Mouse (Mus musculus) left cerebral cortex, postnatal 14 days (tissue): ENCODE measurements around the gene Dnajc25. TPM values are rescaled to one million over a fixed set of nuclear protein-coding genes. Genes with fewer than 3 reads are reported as not detected.
A peak's percentile ranks its signal among the peaks of the same experiment; 100 is the strongest.

Source experiments
- DNase-seq, 2 experiments: peaks; one replicate each; pipeline ENCODE4 v3.0.0; 2021 to 2022; ENCODE audit warnings: low spot score in 2 of 2, mixed read lengths in 1 of 2
- intact Hi-C: fragments of 180-260 bp; cut with DNase I; formaldehyde crosslinking; loops from one replicate; pipeline ENCODE4 v1.15.1; 2025
- long read RNA-seq, 2 experiments: library from polyadenylated mRNA; stranded (forward); transcript quantifications; one replicate each; pipeline ENCODE4 v2.0.0; 2021
- total RNA-seq, 2 experiments: library from RNA; stranded (reverse); gene quantifications; 2 replicates each; pipeline ENCODE4 v1.2.3; 2021

The Dnajc25 gene
- total RNA-seq = 1 to 10 TPM; 6.5 to 7.7 TPM
- long read RNA-seq, experiment 1, full-length matches to known transcripts = 3 of 3 reads
- long read RNA-seq, experiment 1, partial matches to known transcripts = 0 of 3 reads
- long read RNA-seq, experiment 1, other reads (novel, unspliced or antisense) = 0 of 3 reads
- long read RNA-seq, experiment 2, full-length matches to known transcripts = 6 of 7 reads
- long read RNA-seq, experiment 2, partial matches to known transcripts = 0 of 7 reads
- long read RNA-seq, experiment 2, other reads (novel, unspliced or antisense) = 1 of 7 reads

DNA sequence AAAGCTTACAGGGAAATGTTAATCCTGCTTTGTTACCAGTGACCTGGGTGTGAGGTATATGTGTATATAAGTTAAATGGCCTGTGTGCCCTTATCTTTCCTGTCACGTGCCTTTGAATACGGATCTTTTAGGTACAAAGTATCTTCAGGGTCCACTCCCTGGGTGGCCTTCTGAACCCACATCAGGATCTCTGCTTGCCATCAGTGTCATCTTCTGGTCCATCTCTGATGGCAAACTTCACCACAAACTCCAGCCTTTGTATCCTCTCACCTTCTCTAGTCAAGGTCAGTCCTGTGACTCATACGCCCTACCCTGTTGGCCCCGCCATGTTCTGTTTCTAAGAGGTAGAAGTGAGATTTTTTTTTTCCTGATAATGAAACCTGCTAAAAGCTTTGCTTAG lies at the start of gene Dnajc25:
TSS of gene Dnajc25 (plus strand) at position 301 of the 400 bp plus-strand sequence.
- intact Hi-C loops = no loop called here
- DNase-seq = no peak

- DNase-seq = no peak
- intact Hi-C loops = no loop called here
Measured at GRCm38 (mm10) chr4:58948391-58948790, 46.5 kb upstream of the Dnajc25 start.

DNA sequence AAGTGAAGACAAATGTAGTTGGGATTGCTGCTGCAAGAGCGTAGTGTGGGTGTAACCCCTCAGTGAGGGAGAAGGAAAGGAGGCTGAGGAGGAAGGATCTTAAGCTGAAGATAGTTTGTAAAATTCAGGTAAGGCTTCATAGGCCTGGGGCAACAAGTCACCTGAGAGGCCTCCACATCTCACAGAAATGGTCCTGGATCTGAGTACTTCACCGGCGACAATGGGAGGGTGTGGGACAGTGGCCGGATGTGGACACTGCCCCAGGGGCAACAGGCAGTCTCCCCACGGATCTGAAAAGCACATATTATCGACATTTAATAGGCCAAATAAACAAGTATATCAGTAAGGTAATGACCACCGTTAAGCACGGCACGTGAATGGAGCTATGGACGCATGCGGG lies 42.2 kb upstream of the Dnajc25 start:
- DNase-seq = no peak
- intact Hi-C loops = no loop called here

GRCm38 (mm10) chr4:58961719-58962118 lies 33.1 kb upstream of the Dnajc25 start:
- intact Hi-C loops = no loop called here
- no peak for DNase-seq

- intact Hi-C loops = no loop called here
- DNase-seq = no peak
Measured at GRCm38 (mm10) chr4:58963271-58963670, 31.6 kb upstream of the Dnajc25 start.

DNA sequence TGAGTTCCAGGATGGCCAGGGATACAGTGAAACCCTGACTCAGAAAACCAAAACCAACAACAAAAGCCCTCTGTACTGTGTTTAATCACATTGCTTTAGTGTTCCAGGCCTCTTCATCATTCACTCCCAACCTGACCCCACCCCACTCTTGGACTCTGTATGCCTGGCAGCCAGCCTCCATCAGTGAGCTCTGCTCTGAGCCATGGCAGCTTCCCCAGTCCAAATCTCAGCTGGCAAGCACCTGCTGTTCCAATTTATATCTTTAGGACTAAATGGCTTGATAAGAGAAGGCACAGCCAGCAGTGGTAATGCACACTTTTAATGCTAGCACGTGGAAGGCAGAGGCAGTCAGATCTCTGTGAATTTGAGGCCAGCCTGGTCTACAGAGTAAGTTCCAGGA lies 29.7 kb upstream of the Dnajc25 start:
- no peak for DNase-seq
- intact Hi-C loops = no loop called here

GRCm38 (mm10) chr4:58970678-58971077 lies 24.2 kb upstream of the Dnajc25 start:
- intact Hi-C loops = no loop called here
- DNase-seq = no peak

DNA sequence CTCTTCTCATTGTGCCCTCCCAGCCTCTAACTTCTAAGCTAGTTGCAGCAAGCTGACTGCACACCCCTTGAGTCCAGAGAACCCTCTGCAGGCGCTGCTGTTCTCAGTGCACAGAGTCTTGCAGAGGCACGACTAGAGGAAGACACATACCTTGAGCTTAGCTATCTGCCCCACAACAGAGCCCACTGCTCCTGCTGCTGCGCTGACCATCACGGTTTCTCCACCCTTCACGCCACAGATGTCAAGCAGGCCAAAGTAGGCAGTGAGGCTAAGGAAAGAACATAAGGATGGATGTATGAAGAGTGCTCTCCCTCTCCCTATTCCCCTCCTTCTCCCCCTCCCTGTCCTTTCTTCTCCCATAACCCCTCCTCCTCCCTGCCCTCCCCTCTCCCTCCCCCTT lies 19.2 kb upstream of the Dnajc25 start:
- intact Hi-C loops = no loop called here
- no peak for DNase-seq

DNA sequence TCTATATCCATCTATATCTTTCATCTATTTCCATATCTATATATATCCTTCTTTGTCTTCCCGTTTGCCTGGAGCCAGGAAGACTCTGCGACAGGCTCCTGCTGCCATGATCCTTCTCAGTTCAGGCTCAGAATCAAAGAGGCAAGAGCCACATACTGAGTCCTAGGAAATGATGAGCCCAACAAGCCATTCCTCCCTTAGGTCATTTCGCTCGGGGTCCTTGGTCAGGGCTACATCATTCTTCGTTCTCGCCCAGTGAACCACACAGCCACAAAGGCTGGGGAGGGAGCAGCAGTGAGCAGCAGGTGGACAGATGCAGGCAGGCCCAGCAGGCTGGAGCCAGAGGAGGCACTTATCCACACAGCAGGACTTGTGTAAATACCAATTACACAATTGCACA lies 13.4 kb upstream of the Dnajc25 start:
- intact Hi-C loops = no loop called here
- no peak for DNase-seq

GRCm38 (mm10) chr4:58982806-58983205 lies 12.1 kb upstream of the Dnajc25 start:
- intact Hi-C loops = no loop called here
- DNase-seq = no peak

GRCm38 (mm10) chr4:58985157-58985648 lies 9.7 kb upstream of the Dnajc25 start:
- DNase-seq = peak; percentile 66 to 82
- intact Hi-C loops = loop anchor here (2.0 to 5.0 kb wide), 2 partner anchors 16 to 202 kb away; partner anchors contain the start of gene Ugcg

- intact Hi-C loops = loop anchor here (5.0 kb wide), 1 partner anchor 201 kb away; the partner anchor contains the start of gene Ugcg
Measured at GRCm38 (mm10) chr4:58986540-58987190, 8.2 kb upstream of the Dnajc25 start, which contains the start of gene Ptgr1. Ptgr1 (minus strand) TSS chr4:58987119.

DNA sequence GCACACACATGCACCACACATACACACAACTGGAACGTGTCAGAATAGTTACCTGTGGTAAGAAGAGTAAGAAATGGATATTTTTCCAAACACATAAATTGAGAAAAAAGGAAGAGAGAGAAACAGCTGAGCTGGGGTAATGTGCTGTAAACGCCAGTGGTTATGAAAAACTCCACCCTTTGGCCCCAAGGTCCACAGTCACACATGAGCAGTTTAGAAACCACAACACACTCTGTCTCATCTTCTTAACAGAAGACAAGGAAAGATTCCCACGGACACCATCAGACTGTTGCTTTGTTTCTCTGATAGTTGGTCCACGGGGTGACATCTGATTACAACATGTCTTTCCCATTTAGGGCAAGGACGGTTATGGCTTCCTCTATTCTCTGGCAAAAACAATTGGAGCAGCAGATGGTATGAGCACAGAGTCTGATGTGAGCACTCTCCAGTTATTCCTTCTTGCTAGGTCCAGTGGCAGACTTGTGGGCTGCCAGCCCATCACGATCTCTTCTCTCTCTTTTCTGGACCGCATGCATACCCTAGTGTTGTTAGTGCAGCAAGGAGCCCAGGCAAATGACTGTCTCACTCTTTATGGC lies 5.5 kb upstream of the Dnajc25 start:
- intact Hi-C loops = loop anchor here (5.0 kb wide), 1 partner anchor 198 kb away; the partner anchor contains the start of gene Ugcg
- DNase-seq = no peak

More at GRCm38 (mm10) chr4:58986540-58987190, 8.2 kb upstream of the Dnajc25 start, which contains the start of gene Ptgr1:
- DNase-seq = peak; percentile 81 to 88

DNA sequence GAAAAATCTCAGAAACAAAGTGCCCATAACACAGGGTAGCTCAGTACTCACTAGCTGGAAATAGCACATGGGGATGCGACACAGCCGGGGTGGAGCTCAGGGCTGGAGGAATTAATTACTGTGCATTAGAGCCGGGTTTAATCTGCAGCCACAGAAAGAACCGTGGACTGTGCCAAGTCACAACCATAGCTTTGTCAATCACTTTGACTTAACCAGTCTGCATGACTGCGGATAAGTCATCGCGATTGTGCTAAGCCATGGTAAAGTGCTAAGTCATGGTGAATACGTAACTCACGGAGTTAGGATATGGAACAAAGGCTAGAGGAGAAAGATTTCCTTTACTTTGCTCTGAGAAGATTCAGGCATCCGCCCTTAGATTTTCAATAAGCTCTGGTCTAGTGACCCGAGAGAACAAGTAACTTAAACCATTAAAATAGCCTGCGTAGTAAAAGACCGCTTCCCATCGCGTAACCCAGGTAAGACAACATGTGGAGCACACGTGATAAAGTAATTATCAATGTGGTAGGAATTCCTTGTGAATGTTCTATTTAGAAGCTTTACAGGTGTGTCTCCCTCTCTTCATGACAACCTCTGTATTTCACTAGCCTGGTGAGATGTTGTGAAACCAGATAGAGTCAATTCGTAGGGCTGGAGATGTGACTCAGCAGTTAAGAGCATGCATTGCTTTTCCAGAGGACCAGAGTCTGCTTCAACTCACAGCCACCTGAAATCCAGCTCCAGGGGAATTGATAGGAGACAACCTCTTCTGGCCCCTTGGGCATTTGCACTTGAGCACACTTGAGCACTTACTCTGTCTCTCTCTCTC lies 4.0 kb upstream of the Dnajc25 start:
- no peak for DNase-seq
- intact Hi-C loops = no loop called here

- DNase-seq = no peak
- intact Hi-C loops = no loop called here
Measured at GRCm38 (mm10) chr4:58992195-58992594, 2.7 kb upstream of the Dnajc25 start.

DNA sequence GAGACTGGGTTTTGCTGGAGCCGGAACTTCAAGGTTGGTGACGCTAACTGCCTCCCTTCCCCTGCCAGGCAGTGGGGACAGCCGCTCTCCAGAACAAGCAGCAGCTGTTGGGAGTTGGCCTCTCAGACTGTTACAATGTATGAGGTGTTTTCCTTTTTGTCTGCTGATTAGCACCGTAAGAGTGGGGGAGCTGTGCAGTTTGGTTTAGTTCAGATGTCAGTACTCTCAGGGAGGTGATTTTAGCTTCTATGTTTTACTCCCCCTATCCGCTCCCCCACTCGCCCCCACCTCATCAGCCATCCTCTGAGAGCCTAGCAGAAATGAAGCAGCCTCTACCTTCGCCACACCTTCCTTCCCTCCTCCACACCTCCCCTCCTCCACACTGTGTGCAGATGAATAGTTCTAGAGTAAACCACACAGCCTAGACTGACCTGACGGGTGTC lies 410 bp downstream of the Dnajc25 start:
- intact Hi-C loops = no loop called here
- DNase-seq = no peak

DNA sequence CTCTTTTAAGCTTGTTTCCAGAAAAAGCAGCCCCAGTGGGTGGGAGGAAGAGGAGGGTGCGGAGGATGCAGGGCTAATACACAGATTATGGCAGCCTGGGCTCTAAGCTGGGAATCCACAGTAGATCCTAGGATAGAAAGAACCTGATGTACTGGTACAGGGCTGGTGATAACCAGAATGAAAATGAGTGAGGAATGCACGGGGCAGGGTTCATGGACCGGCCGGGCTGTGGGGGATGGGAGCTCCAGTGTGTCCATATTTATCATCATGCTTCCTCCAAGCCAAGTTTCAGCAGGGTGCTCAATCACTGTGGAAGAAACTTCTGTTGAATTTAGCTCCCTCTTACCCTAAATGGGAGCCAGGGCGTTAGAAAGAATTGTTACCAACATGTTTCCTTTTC lies 2.2 kb downstream of the Dnajc25 start:
- intact Hi-C loops = no loop called here
- no peak for DNase-seq

DNA sequence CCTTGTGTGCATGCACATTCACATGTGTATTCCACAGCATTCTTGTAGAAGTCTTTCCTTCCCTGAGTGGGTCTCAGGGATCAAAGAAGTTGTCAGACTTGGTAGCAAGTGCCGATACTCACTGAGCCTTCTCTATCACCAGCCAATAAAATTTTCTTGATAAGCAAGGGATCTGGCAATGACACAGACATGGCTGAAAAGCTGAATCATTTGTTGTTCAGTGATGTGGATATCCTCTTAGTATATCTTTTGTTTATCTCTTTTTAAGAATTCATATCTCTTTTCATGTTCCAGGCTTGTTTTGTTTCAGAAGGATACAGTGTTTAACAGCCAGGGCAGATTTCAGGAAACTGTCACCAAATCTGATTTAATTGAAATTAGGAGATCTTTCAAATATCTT lies 3.8 kb downstream of the Dnajc25 start:
- no peak for DNase-seq
- intact Hi-C loops = no loop called here

- intact Hi-C loops = loop anchor here (2.0 to 5.0 kb wide), 2 partner anchors 15 to 38 kb away; partner anchors contain the start of gene Gng10
- peak; percentile 85 to 86 for DNase-seq
Measured at GRCm38 (mm10) chr4:58999686-59000085, 4.8 kb downstream of the Dnajc25 start.
